Comparison of ENCODE assay signal across 9 mouse cellular contexts in the genomic region with DNA sequence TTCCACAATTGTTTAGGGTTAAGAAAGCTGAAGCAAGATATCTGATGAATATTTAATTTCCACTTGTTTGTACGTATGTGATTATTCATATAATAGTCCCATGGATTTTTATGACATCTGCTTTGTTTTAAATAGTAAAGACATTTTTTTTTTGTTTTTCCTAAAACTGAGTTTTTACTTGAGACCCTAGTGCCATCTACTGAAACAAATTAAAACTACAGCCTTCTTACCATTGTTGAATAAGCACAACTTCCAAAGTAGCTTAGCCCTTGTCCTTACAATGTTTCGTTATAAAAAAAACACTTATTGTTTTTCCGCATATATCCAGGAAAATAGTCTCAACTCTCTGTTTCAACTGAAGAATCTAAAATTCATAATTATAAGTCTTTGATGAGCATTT.
DNase-seq lines count a peak whose midpoint lies in the region; ATAC-seq and TF ChIP-seq lines count a peak whose summit lies in the region.
"Had no signal": no experiment of that assay in that cellular context is flagged by ENCODE, and none has a peak within 500 bp of the region (broad histone marks: within the 10 kb centered on the region; RNA-seq: fewer than 3 reads in every experiment).

No protein-coding gene starts in this region.

- no peak overlapping the region for H3K9ac ChIP-seq in limb, embryonic 14.5 days (ENCODE audit: low read depth, low read length, severe bottlenecking)

- peak; percentile 59 for TF ChIP-seq CTCF in E14TG2a.4 (conservative IDR thresholded peaks at IDR 0.05; ENCODE audit: low read length)

- WGBS in limb, embryonic 14.5 days: 23% methylated on average over 3 of the region's 3 CpGs
- 36% methylated on average over 3 of the region's 3 CpGs for WGBS in limb, embryonic 10.5 days

- no peaks in the 10 kb centered on the region for H3K36me3 ChIP-seq in limb, embryonic 14.5 days (ENCODE audit: control insufficient read depth, insufficient read depth, low read length)
- no peaks in the 10 kb centered on the region for H3K36me3 ChIP-seq in limb, embryonic 10.5 days
- H3K36me3 ChIP-seq in E14TG2a.4 (ENCODE audit: insufficient read depth, low read length): no peaks in the 10 kb centered on the region

- H3K4me1 ChIP-seq in limb, embryonic 14.5 days (ENCODE audit: control insufficient read depth, insufficient read depth, low read length): no peaks in the 10 kb centered on the region
- no peaks in the 10 kb centered on the region; the same call in 1 of the 2 replicates for H3K4me1 ChIP-seq in limb, embryonic 10.5 days
- H3K4me1 ChIP-seq in E14TG2a.4 (replicated peaks; ENCODE audit: low read depth, low read length): peaks cover 13% of the 10 kb centered on the region

- no peak for TF ChIP-seq POLR2A in limb, embryonic 14.5 days (IDR thresholded peaks at IDR 0.05; ENCODE audit: borderline replicate concordance, extremely low read depth, insufficient read depth, insufficient read length)

- ATAC-seq in limb, embryonic 14.5 days (ENCODE audit: low FRiP score, low read depth): no peak
- ATAC-seq in megakaryocyte progenitor cell, adult 5-6 weeks (replicated peaks; ENCODE audit: poor library complexity): peak; percentile 80
- no peak for ATAC-seq in activated CD4-positive, CD25-positive, alpha-beta regulatory T cell, adult 4 months

- H3K4me3 ChIP-seq in limb, embryonic 14.5 days (replicated peaks; ENCODE audit: low read length): no peak overlapping the region
- H3K4me3 ChIP-seq in limb, embryonic 10.5 days: no peak overlapping the region
- no peak overlapping the region for H3K4me3 ChIP-seq in E14TG2a.4 (replicated peaks; ENCODE audit: low read length)

- H3K4me2 ChIP-seq in limb, embryonic 14.5 days (replicated peaks; ENCODE audit: low read depth, low read length, severe bottlenecking): no peak overlapping the region

- H3K9me3 ChIP-seq in limb, embryonic 14.5 days (ENCODE audit: control insufficient read depth, low read length): no peaks in the 10 kb centered on the region
- no peaks in the 10 kb centered on the region for H3K9me3 ChIP-seq in limb, embryonic 10.5 days (replicated peaks)
- H3K9me3 ChIP-seq in E14TG2a.4 (ENCODE audit: low read length): no peaks in the 10 kb centered on the region

- H3K27me3 ChIP-seq in limb, embryonic 14.5 days (ENCODE audit: control insufficient read depth, insufficient read depth, low read length): no peaks in the 10 kb centered on the region
- no peaks in the 10 kb centered on the region for H3K27me3 ChIP-seq in limb, embryonic 10.5 days (ENCODE audit: low read depth, poor library complexity, severe bottlenecking)
- H3K27me3 ChIP-seq in E14TG2a.4 (ENCODE audit: insufficient read depth, low read length): no peaks in the 10 kb centered on the region

- DNase-seq in limb, embryonic 14.5 days (ENCODE audit: low spot score): peak; percentile 65
- DNase-seq in limb, embryonic 10.5 days (ENCODE audit: low spot score): no peak
- DNase-seq in ZHBTc4 (ENCODE audit: low read depth, low spot score): peak; percentile 30
- no peak for DNase-seq in urinary bladder, postnatal 36 days (ENCODE audit: low spot score in 2 of 2)
- DNase-seq: gastrocnemius, postnatal 14 days; kidney, postnatal 10 days had no signal

- H3K27ac ChIP-seq in limb, embryonic 14.5 days (replicated peaks; ENCODE audit: low read depth, low read length): no peak overlapping the region
- no peak overlapping the region for H3K27ac ChIP-seq in limb, embryonic 10.5 days

Comparison
In these comparisons a context has a peak if more than half of its experiments do, and no peak if none do; other contexts are left out.
1. DNase-seq: peak in limb, embryonic 14.5 days (single experiment) and ZHBTc4 (single experiment); none in limb, embryonic 10.5 days (single experiment) and urinary bladder, postnatal 36 days (0 of 2).